Mouse (Mus musculus): ENCODE measurements at regions not wholly inside any gene's neighbourhood (a gene's known extent, or its start where the extent isn't known, plus 50 kb on each side); places are given as distances from the start of the nearest gene placed in this dataset.
"Not testable (repeated sequence)": the region's sequence is repeated elsewhere in the genome, so short reads cannot be mapped to it uniquely, and the experiment has no call there.

- intact Hi-C loops (cut with DNase I): loop anchor here (5.0 kb wide), 1 partner anchor 475 kb away; the partner anchor contains the start of gene Tmem161b
- no peak for TF ChIP-seq CTCF (IDR thresholded peaks at IDR 0.05)
- no peak overlapping the region for H3K27ac ChIP-seq
- no peak overlapping the region for H3K4me3 ChIP-seq
- DNase-seq (ENCODE audit: extremely low spot score in 1 of 2, low spot score in 2 of 2): no peak
Measured at GRCm38 (mm10) chr13:83747671-83748070, 243.8 kb downstream of the Mef2c start.

GRCm38 (mm10) chr13:83749376-83750150 lies 245.7 kb downstream of the Mef2c start:
- DNase-seq (ENCODE audit: extremely low spot score in 1 of 2, low spot score in 2 of 2): no peak
- intact Hi-C loops (cut with DNase I): loop anchor here (5.0 kb wide), 1 partner anchor 473 kb away; the partner anchor contains the start of gene Tmem161b
- Histone ChIP-seq H3K27ac (peak overlapping the region; percentile 16; the same call in 1 of the 2 replicates), H3K4me3 (0 out of 2 replicates have a peak overlapping the region, but pooled peaks have one; percentile 2)
- no peak for TF ChIP-seq CTCF (IDR thresholded peaks at IDR 0.05)

- H3K4me3 ChIP-seq: no peak overlapping the region
- no peak for TF ChIP-seq CTCF (IDR thresholded peaks at IDR 0.05)
- no peak for DNase-seq (ENCODE audit: extremely low spot score in 1 of 2, low spot score in 2 of 2)
- H3K27ac ChIP-seq: peak overlapping the region; percentile 11; the same call in 1 of the 2 replicates
- intact Hi-C loops (cut with DNase I): no loop called here
Measured at GRCm38 (mm10) chr13:83750437-83750836, 246.6 kb downstream of the Mef2c start.

- Histone ChIP-seq H3K27ac (no peak overlapping the region), H3K4me3 (no peak overlapping the region)
- intact Hi-C loops (cut with DNase I): no loop called here
- TF ChIP-seq CTCF (IDR thresholded peaks at IDR 0.05): no peak
- no peak for DNase-seq (ENCODE audit: extremely low spot score in 1 of 2, low spot score in 2 of 2)
Measured at GRCm38 (mm10) chr13:83760387-83761170, 256.7 kb downstream of the Mef2c start.

- TF ChIP-seq CTCF (IDR thresholded peaks at IDR 0.05): no peak
- no peak for DNase-seq (ENCODE audit: extremely low spot score in 1 of 2, low spot score in 2 of 2)
- Histone ChIP-seq H3K4me3 (no peak overlapping the region), H3K27ac (no peak overlapping the region)
- intact Hi-C loops (cut with DNase I): no loop called here
Measured at GRCm38 (mm10) chr13:83762484-83762883, 258.6 kb downstream of the Mef2c start.

GRCm38 (mm10) chr13:83763288-83763687 lies 259.5 kb downstream of the Mef2c start:
- H3K4me3 ChIP-seq; H3K27ac ChIP-seq; intact Hi-C loops (cut with DNase I); DNase-seq (ENCODE audit: extremely low spot score in 1 of 2, low spot score in 2 of 2): not testable (repeated sequence)

- intact Hi-C loops (cut with DNase I): no loop called here
Measured at GRCm38 (mm10) chr13:83785643-83786042, 281.8 kb downstream of the Mef2c start.

GRCm38 (mm10) chr13:83809535-83809934 lies 305.7 kb downstream of the Mef2c start:
- no peak for DNase-seq (ENCODE audit: extremely low spot score in 1 of 2, low spot score in 2 of 2)
- no peak for TF ChIP-seq CTCF (IDR thresholded peaks at IDR 0.05)
- intact Hi-C loops (cut with DNase I): no loop called here
- H3K27ac ChIP-seq: no peak overlapping the region
- no peak overlapping the region for H3K4me3 ChIP-seq

More at GRCm38 (mm10) chr13:83785643-83786042, 281.8 kb downstream of the Mef2c start:
- Histone ChIP-seq H3K4me3 (no peak overlapping the region), H3K27ac (no peak overlapping the region)
- no peak for DNase-seq (ENCODE audit: extremely low spot score in 1 of 2, low spot score in 2 of 2)
- no peak for TF ChIP-seq CTCF (IDR thresholded peaks at IDR 0.05)

- TF ChIP-seq CTCF (IDR thresholded peaks at IDR 0.05): no peak
- no peak overlapping the region for H3K27ac ChIP-seq
- H3K4me3 ChIP-seq: no peak overlapping the region
- intact Hi-C loops (cut with DNase I): no loop called here
- DNase-seq (ENCODE audit: extremely low spot score in 1 of 2, low spot score in 2 of 2): no peak
Measured at GRCm38 (mm10) chr13:83820291-83820690, 316.5 kb downstream of the Mef2c start.

- Histone ChIP-seq H3K27ac (no peak overlapping the region), H3K4me3 (no peak overlapping the region)
- no peak for TF ChIP-seq CTCF (IDR thresholded peaks at IDR 0.05)
- intact Hi-C loops (cut with DNase I): no loop called here
- DNase-seq (ENCODE audit: extremely low spot score in 1 of 2, low spot score in 2 of 2): no peak
Measured at GRCm38 (mm10) chr13:83820721-83821120, 316.9 kb downstream of the Mef2c start.

GRCm38 (mm10) chr13:83824926-83825325 lies 321.1 kb downstream of the Mef2c start:
- DNase-seq (ENCODE audit: extremely low spot score in 1 of 2, low spot score in 2 of 2): no peak
- H3K4me3 ChIP-seq: no peak overlapping the region
- TF ChIP-seq CTCF (IDR thresholded peaks at IDR 0.05): no peak
- H3K27ac ChIP-seq: no peak overlapping the region
- intact Hi-C loops (cut with DNase I): no loop called here

GRCm38 (mm10) chr13:83826841-83827463 lies 323.1 kb downstream of the Mef2c start:
- Histone ChIP-seq H3K27ac (no peak overlapping the region), H3K4me3 (no peak overlapping the region)
- DNase-seq (ENCODE audit: extremely low spot score in 1 of 2, low spot score in 2 of 2): no peak
- TF ChIP-seq CTCF (IDR thresholded peaks at IDR 0.05): no peak
- intact Hi-C loops (cut with DNase I): no loop called here
